Mouse (Mus musculus): ENCODE data around the gene Ms4a6c.

DNA sequence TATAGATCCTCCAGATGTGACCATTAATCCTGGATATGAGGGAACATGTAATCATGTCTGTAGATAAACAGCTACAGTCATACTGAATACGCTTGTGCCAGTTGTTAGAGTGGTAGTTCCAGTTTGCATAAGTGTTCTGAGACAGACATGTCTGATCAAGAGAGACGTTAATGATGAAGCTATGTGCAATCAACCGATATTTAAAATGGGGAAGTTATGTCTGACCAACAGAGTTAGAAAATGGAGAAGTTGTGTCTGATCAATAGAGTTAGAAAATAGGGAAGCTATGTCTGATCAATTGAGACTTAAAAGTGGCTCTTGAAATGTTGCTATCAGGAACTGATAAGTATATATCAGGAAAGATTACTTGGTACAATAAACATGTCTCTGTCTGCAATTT is 16.1 kb downstream of the Ms4a6c start:
- TF ChIP-seq CTCF (IDR thresholded peaks at IDR 0.05; ENCODE audit: insufficient read depth, low read depth, low read length) (no peak), POLR2A (IDR thresholded peaks at IDR 0.05; ENCODE audit: insufficient read depth, low read depth, low read length) (no peak)

Measured in olfactory bulb, adult 2 months (tissue).